Mouse (Mus musculus) olfactory bulb, adult 2 months (tissue): ENCODE results near the gene Sp100.

Experiments
- CTCF ChIP-seq: fragments of 200-500 bp; IDR thresholded peaks from 2 replicates; pipeline ENCODE4 v1.5.1; 2012; ENCODE audit warnings: low read depth, mild to moderate bottlenecking, low read length, moderate library complexity; ENCODE audit not compliant: insufficient read depth
- POLR2A ChIP-seq: fragments of 200-500 bp; IDR thresholded peaks from 2 replicates; pipeline ENCODE4 v1.6.1; 2012; ENCODE audit warnings: mild to moderate bottlenecking, low read depth, low read length, moderate library complexity; ENCODE audit not compliant: insufficient read depth

DNA sequence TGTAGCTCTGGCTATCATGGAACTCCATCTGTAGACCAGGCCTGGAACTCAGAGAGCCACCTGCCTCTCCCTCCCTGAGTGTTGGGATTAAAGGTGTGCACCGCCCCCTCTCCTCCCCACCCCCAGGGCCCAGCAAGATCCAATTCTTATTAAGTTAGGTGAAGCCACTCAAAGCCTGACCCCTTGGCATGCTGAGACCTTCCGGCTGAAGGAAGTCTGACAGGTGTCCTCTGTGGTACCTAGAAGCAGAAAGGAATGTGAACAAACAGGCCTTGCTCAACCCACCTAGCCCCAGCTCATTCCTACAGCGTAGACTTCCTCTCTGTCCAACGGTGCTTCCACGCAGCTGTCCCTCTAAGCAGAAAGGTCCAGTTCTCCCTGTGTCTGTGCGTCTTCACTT lies 91.1 kb downstream of the Sp100 start:
- TF ChIP-seq CTCF: no peak
- no peak for TF ChIP-seq POLR2A
